Mouse (Mus musculus) embryonic facial prominence, embryonic 13.5 days (tissue): ENCODE results near the gene 9330182O14Rik. TPM values are rescaled to one million over a fixed set of nuclear protein-coding genes. Genes with fewer than 3 reads are reported as not detected.

Experiments used
- ATAC-seq: fragments of 200-750 bp; cut with Nextera tagmentation; 2 replicates; pipeline ENCODE4 v1.8.0; 2017; ENCODE audit warnings: low read depth; ENCODE audit not compliant: insufficient number of reproducible peaks, insufficient read depth, low FRiP score, low TSS enrichment
- H3K27ac ChIP-seq: fragments of 300-500 bp; sonication (generic); 2 replicates; pipeline ENCODE4 v1.5.1; 2015; ENCODE audit warnings: moderate library complexity, mild to moderate bottlenecking, inconsistent platforms
- H3K27me3 ChIP-seq: fragments of 300-500 bp; sonication (generic); 2 replicates; pipeline ENCODE4 v1.6.1; 2015; ENCODE audit warnings: mild to moderate bottlenecking, inconsistent platforms
- H3K36me3 ChIP-seq: fragments of 300-500 bp; sonication (generic); 2 replicates; pipeline ENCODE4 v1.6.1; 2015; ENCODE audit warnings: mild to moderate bottlenecking, inconsistent platforms
- H3K4me1 ChIP-seq: fragments of 300-500 bp; sonication (generic); 2 replicates; pipeline ENCODE4 v1.6.1; 2015; ENCODE audit warnings: inconsistent platforms
- H3K4me2 ChIP-seq: fragments of 300-500 bp; sonication (generic); 2 replicates; pipeline ENCODE4 v1.6.1; 2015; ENCODE audit warnings: moderate library complexity, mild to moderate bottlenecking, inconsistent platforms
- H3K4me3 ChIP-seq: fragments of 300-500 bp; sonication (generic); 2 replicates; pipeline ENCODE4 v1.5.1; 2015; ENCODE audit warnings: mild to moderate bottlenecking, inconsistent platforms
- H3K9ac ChIP-seq: fragments of 300-500 bp; sonication (generic); 2 replicates; pipeline ENCODE4 v1.6.1; 2015; ENCODE audit warnings: mild to moderate bottlenecking, inconsistent platforms
- H3K9me3 ChIP-seq: fragments of 300-500 bp; sonication (generic); 2 replicates; pipeline ENCODE4 v1.6.1; 2016; ENCODE audit warnings: inconsistent platforms
- WGBS: fragments of 180-500 bp; shearing (Covaris S2); methylation state at CpG from one replicate; pipeline ENCODE4 v1.1.7; 2015; ENCODE audit warnings: mixed read lengths; 5-methylcytosine and 5-hydroxymethylcytosine counted together
- polyA plus RNA-seq: library from polyadenylated mRNA; unstranded; fragments of >200 nt; fragmentation: Nextera tagmentation; extraction: Ambion mirVana; gene quantifications from 2 replicates; pipeline ENCODE4 v1.2.1, GENCODE M21; 2015

9330182O14Rik gene
- polyA plus RNA-seq = not detected in 2 replicates

DNA sequence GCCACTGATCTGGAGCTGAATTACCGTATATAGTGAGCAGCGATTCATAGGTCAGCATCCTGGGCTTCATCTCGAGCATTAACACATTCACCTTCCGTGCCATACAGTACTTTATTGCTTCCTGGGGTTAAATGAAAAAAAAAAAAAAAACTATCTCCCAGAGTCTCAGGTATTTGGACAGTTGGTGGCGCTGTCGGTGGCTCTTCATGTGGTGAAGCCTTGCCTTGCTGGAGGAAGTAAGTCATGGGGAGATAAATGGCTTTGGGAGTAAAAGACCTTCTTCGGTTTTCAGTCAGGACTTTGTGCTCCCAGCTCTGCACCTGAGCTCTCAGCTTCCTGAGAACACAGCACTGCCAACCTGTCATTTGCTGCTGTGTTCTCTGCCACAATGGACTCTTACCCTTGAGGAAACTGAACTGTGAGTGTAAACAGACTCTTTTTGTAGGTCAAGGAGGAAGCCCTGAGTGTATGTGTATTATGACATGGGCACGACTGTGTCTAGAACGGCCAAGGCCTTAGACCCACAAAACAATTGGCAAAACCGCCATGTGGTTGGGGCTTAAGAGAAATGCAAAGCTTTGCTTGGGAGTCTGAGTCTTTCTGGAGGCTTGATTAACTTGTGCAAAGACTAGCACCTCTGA lies at the start of gene 9330182O14Rik:
Gene 9330182O14Rik, plus strand, starts transcription at position 214 of the 641 bp plus-strand sequence.
- Histone ChIP-seq H3K36me3 (no peaks in the 10 kb centered on the region), H3K9ac (no peak within 1 kb of the TSS), H3K27ac (no peak within 1 kb of the TSS), H3K27me3 (no peaks in the 10 kb centered on the region), H3K4me3 (no peak within 1 kb of the TSS), H3K4me2 (no peak within 1 kb of the TSS), H3K9me3 (no peaks in the 10 kb centered on the region; the same call in 1 of the 2 replicates), H3K4me1 (peaks cover 5% of the 10 kb centered on the region; the same call in 1 of the 2 replicates)
- ATAC-seq = no peak
- WGBS = 56% methylated on average over 10 of the region's 10 CpGs

DNA sequence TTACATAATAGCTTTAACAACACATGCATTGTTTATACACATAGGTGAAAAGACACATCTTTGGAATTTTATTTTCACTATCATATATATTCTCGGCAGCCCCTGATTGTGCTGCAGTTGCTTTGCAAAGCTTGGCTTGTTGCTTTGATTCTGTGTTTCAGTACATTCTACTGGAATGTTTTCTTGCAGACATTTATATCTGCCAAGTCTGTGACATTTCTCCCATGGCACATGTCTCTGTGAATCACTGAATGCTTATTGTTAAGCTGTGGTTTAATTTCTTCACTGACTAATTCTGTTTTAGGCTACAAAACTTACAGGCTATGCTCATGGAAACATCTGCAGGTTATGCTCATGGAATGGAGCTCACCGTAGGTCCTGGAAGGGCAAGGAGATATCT lies 30.9 kb upstream of the 9330182O14Rik start:
- Histone ChIP-seq H3K4me2 (no peak overlapping the region), H3K36me3 (no peaks in the 10 kb centered on the region), H3K4me1 (no peaks in the 10 kb centered on the region), H3K9ac (no peak overlapping the region), H3K27me3 (no peaks in the 10 kb centered on the region), H3K4me3 (no peak overlapping the region), H3K9me3 (no peaks in the 10 kb centered on the region), H3K27ac (no peak overlapping the region)
- WGBS = 92% methylated on average over 2 of the region's 2 CpGs
- ATAC-seq = no peak

DNA sequence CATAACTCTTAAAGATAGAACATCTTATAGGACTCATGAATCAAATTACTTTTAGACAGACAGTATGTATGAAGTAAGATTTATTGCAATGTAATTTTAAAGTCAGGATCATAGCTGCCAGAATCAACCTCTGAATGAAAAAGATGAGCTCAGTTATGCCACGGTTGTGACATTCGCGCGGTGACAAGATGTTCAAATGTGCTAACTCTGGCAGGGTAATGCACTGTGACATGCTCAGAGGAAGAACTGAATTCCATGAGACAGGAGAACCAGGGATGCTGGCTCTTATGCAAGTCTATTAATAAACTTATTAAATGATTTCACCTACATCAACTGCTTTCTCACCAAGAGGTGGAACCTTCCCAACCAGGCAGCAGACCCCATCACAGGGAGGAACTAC lies 28.5 kb upstream of the 9330182O14Rik start:
- no peak overlapping the region for H3K9ac ChIP-seq
- H3K9me3 ChIP-seq = no peaks in the 10 kb centered on the region
- WGBS = 86% methylated on average over 4 of the region's 4 CpGs
- H3K4me3 ChIP-seq = no peak overlapping the region
- no peaks in the 10 kb centered on the region for H3K4me1 ChIP-seq
- no peaks in the 10 kb centered on the region for H3K36me3 ChIP-seq
- no peak for ATAC-seq
- H3K27ac ChIP-seq = no peak overlapping the region
- H3K27me3 ChIP-seq = no peaks in the 10 kb centered on the region
- H3K4me2 ChIP-seq = no peak overlapping the region

DNA sequence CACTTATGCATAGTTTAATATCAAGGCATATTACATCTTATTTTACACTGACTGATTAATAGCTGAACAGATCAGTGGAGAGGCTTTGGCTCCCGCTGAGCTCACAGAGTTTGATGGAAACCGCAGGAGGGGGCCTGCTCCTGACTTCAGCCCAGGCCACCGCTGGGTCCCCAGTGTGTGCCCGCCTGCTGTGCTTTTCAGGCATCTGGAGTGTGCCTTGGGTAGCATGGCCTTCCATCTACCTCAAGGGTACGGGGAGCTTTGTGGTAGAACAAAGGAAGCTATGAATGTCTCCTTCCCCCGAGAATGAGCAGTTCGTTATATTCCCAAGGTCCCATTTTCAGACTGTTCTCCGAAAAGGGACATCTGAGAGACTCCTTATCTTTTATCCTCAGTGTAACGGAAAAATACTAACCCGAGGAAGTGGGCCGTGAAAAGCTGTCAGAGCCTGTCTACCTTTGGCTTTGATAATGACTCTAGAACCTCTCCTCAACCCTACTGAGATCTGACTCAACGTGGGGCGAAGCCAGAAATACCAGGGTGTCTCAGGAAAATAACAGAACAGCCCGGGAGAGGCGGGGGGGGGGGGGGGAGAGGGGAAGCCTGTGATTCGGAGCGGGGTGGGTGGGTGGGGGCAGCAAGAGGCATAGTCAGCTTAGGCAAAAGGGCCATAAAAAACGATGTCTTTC lies 20.1 kb upstream of the 9330182O14Rik start:
- no peak overlapping the region for H3K9ac ChIP-seq
- peak overlapping the region; percentile 80 for H3K27ac ChIP-seq
- no peaks in the 10 kb centered on the region for H3K9me3 ChIP-seq
- H3K4me2 ChIP-seq = peak overlapping the region; percentile 56
- H3K27me3 ChIP-seq = no peaks in the 10 kb centered on the region
- WGBS = 35% methylated on average over 17 of the region's 18 CpGs
- no peak for ATAC-seq
- H3K4me3 ChIP-seq = peak overlapping the region; percentile 28
- H3K4me1 ChIP-seq = peaks cover 28% of the 10 kb centered on the region
- H3K36me3 ChIP-seq = no peaks in the 10 kb centered on the region

DNA sequence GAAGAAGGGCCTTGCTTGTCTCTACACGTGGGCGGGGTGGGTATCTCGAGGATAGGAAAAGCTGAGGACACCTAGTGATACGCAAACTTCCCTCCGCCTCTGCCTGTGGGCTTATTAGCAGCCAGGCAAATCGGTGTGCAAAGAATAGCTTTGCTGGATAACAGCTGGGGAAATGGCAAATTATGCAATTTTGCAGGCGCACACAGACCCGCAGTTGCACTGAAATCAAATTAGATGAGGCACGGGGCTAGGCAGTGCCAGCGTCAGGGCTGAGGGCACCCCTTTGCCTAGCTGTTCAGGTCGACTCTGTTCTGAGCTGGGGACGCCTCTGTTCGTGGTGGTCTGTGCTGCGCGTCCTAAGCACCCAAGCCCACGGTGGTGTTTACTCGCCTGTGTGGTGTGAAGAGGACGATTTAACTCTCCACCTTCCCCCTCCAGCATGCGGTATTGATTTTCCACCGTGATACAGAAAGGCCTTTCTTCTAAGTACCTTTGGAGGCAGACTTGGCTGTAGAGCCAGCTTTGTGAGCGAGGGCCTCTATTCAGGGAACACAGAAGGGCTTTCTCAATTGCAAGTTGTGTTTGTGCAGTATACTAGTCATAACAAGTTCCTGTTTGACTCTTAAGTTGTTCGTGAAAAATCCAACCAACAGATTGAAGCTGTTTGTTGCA lies 19.4 kb upstream of the 9330182O14Rik start:
- Histone ChIP-seq H3K4me2 (peak overlapping the region; percentile 56), H3K27ac (peak overlapping the region; percentile 80), H3K4me1 (peaks cover 28% of the 10 kb centered on the region), H3K27me3 (no peaks in the 10 kb centered on the region), H3K9ac (peak overlapping the region; percentile 40; the same call in 1 of the 2 replicates), H3K4me3 (peak overlapping the region; percentile 28), H3K9me3 (no peaks in the 10 kb centered on the region), H3K36me3 (no peaks in the 10 kb centered on the region)
- peak; percentile 85 for ATAC-seq
- 13% methylated on average over 22 of the region's 22 CpGs for WGBS

DNA sequence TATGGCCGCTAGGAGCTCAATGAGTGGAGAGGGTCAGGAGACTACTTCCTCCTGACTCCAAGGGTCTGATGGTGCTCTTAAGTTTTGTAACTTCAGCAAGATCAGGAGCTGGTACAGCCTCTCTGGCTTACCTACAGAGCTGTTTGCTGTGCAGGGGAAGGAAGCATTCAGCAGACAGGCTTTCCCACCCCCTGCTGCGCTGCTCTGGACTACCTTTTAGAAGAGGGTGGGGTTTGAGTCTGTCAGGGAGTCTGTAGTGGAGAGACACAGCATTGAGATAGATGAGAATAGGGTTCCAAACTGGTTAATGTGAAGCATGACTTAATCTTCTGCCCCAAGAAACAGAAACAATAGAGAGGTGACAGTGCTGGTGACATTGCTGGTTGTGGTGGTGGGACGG lies 17.8 kb upstream of the 9330182O14Rik start:
- no peaks in the 10 kb centered on the region for H3K9me3 ChIP-seq
- no peak overlapping the region for H3K27ac ChIP-seq
- H3K9ac ChIP-seq = no peak overlapping the region
- H3K4me2 ChIP-seq = no peak overlapping the region
- H3K27me3 ChIP-seq = no peaks in the 10 kb centered on the region
- peaks cover 28% of the 10 kb centered on the region for H3K4me1 ChIP-seq
- no peak overlapping the region for H3K4me3 ChIP-seq
- ATAC-seq = no peak
- 80% methylated on average over 3 of the region's 3 CpGs for WGBS
- H3K36me3 ChIP-seq = no peaks in the 10 kb centered on the region

DNA sequence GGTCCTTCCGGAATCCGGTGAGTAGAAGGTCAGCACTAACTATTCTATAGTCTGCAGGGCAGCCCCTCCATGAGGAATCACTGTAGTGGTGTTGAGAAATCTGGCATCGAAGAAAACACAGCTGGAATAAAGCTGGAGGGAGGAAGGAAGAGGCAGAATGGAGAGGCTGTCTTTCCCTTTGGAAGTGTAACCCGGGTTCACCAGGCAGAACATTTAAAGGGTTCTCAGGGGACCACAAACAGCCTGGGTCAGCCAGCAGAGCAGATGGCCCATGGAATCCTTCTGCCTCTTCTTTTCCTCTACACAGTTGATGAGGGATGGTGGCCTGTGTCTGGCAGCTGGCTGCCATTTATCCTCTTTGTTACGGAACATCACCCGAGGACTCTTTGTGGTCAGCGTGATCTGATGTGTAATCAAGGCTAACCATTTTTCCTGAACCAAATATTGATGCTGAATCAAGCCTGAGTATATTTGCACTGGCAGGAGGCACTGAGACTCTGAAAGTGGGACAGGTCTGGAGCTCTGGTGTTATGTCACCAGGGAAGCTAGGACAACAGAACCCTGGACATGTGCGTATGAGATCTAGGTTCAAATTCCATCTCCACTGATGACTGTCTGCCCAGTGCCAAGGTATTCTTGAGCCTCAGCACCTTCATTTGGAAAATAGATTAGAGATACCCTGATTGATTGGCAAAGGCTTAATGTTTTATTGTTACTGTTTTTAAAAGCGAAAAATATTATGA lies 9.8 kb upstream of the 9330182O14Rik start:
- 75% methylated on average over 9 of the region's 9 CpGs for WGBS
- no peak overlapping the region for H3K9ac ChIP-seq
- H3K9me3 ChIP-seq = no peaks in the 10 kb centered on the region
- H3K4me3 ChIP-seq = no peak overlapping the region
- H3K36me3 ChIP-seq = no peaks in the 10 kb centered on the region
- H3K4me2 ChIP-seq = no peak overlapping the region
- no peaks in the 10 kb centered on the region for H3K4me1 ChIP-seq
- no peak overlapping the region for H3K27ac ChIP-seq
- no peaks in the 10 kb centered on the region for H3K27me3 ChIP-seq
- ATAC-seq = no peak

DNA sequence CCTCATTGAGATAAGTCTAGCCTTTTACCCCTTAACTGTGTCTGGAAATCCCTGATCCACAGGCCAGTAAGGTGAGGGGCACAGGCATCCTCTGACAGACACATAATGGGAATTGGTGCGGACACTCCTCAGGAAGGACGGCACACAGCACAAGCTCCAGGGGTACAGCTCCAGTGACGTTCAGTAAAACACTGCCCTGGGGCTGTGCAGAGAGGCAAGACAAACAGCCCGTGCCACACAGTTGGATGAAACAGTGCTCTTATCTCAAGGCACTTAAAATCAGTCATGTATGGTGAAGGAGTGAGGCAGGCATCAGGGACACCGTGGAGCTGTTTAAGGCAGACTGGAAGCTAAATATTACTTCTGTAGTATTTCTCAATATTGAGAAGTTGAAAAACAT lies 4.7 kb upstream of the 9330182O14Rik start:
- peaks cover 5% of the 10 kb centered on the region; the same call in 1 of the 2 replicates for H3K4me1 ChIP-seq
- ATAC-seq = no peak
- H3K36me3 ChIP-seq = no peaks in the 10 kb centered on the region
- WGBS = 34% methylated on average over 5 of the region's 5 CpGs
- no peaks in the 10 kb centered on the region; the same call in 1 of the 2 replicates for H3K9me3 ChIP-seq
- H3K27ac ChIP-seq = no peak overlapping the region
- no peak overlapping the region for H3K4me3 ChIP-seq
- no peak overlapping the region for H3K9ac ChIP-seq
- no peak overlapping the region for H3K4me2 ChIP-seq
- no peaks in the 10 kb centered on the region for H3K27me3 ChIP-seq

DNA sequence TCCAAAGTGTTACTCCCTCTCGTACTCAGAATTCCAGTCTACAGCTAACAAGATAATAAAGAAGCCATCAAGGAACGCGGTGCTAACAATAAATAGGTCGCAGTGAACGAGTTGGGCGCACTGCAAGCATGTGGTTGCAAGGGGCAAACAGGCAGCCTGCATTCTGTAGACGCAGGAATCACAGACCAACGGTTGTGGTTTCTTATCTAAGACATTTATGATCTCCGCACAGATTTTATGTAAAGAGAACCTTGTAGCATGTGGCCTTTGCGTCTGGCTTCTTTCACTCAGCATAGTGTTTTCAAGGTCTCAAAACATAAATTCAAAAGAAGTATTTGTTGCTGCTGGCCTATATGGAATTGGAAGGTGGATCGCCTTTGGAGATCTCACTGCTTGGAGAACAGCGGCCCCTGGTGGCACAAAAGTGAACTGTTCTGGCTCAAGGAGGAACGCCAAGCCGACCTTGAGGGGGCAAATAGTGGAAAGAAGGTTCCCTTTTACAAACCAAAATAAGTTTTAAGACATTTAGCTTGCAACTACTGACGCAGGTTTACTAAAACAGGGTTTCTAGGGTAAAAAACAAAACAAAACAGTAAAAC lies 3.2 kb upstream of the 9330182O14Rik start:
- Histone ChIP-seq H3K9ac (no peak overlapping the region), H3K4me1 (peaks cover 5% of the 10 kb centered on the region; the same call in 1 of the 2 replicates), H3K36me3 (no peaks in the 10 kb centered on the region), H3K27ac (no peak overlapping the region), H3K9me3 (no peaks in the 10 kb centered on the region; the same call in 1 of the 2 replicates), H3K4me3 (no peak overlapping the region), H3K27me3 (no peaks in the 10 kb centered on the region), H3K4me2 (no peak overlapping the region)
- no peak for ATAC-seq
- 29% methylated on average over 15 of the region's 15 CpGs for WGBS

DNA sequence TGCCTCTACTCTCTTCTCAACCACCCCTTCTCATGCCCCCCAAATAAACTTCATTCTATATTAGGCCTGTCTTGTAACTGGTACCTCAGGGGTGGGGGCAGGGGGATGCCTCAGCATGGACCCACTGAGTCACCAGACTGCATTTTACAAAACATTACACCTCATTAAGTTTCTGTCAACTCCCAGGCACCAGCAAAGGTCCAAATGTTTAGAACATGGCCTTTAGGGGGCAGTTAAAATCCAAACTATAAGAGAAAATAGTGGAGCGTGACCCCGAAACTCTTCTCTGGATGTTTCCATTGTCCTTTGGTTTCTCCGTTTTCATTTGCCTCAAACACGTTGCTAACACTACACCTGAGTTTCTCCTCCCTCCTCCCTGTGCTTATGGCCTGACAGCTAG lies 1.8 kb upstream of the 9330182O14Rik start:
- no peak overlapping the region for H3K4me3 ChIP-seq
- no peaks in the 10 kb centered on the region for H3K36me3 ChIP-seq
- 79% methylated on average over 4 of the region's 4 CpGs for WGBS
- H3K4me2 ChIP-seq = no peak overlapping the region
- H3K27ac ChIP-seq = no peak overlapping the region
- H3K9me3 ChIP-seq = no peaks in the 10 kb centered on the region; the same call in 1 of the 2 replicates
- H3K4me1 ChIP-seq = peaks cover 5% of the 10 kb centered on the region; the same call in 1 of the 2 replicates
- H3K9ac ChIP-seq = no peak overlapping the region
- H3K27me3 ChIP-seq = no peaks in the 10 kb centered on the region
- ATAC-seq = no peak

DNA sequence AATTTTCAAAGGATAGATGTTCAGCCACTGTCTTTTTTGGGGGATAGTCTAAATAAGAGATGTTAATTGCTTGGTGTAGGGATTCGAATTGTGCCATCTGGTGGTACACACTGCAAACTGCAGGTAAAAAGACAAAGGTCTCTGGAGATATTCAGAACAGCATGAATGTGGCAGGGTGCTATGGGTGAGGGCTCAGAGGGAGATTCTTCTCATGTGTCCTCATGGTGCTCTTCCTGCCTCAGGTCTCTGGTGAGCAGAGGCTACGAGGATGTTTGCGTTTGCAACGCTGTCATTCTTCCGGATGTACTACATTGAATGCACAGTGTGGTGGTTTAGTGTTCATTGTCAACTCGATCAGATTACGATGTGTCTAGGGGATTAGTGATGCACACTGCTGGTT lies 10.1 kb downstream of the 9330182O14Rik start:
- Histone ChIP-seq H3K4me1 (no peaks in the 10 kb centered on the region), H3K9me3 (no peaks in the 10 kb centered on the region), H3K27ac (no peak overlapping the region), H3K4me3 (no peak overlapping the region), H3K27me3 (no peaks in the 10 kb centered on the region), H3K36me3 (no peaks in the 10 kb centered on the region), H3K4me2 (no peak overlapping the region), H3K9ac (no peak overlapping the region)
- WGBS = 52% methylated on average over 7 of the region's 7 CpGs
- no peak for ATAC-seq
